In the genomic region with DNA sequence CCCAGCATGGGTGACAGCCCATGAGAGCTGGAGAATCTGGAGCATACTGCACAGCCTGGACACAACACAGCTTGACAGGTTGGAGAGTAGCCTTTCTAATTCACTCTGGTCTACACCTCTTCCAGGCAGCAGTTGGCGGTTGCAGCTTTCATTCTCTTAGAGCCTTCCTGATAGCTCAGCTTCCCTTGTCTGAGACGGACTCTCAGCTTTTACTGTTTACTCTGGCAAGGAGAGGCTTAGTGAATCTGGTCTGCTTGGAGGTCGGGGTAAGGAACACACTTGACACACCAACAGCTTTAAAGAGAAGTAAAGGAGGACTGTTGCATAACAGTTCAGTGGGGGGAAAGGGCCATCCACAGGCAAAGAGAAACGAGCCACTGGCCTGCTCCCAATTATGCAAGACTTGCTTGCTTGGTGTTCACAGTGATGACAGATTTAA, we compare ENCODE assay signal across 9 mouse cellular contexts. TPM values are rescaled to one million over a fixed set of nuclear protein-coding genes. Genes with fewer than 3 reads are reported as not detected.
DNase-seq lines count a peak whose midpoint lies in the region; ATAC-seq lines count a peak whose summit lies in the region.
"Had no signal": no experiment of that assay in that cellular context is flagged by ENCODE, and none has a peak within 500 bp of the region (broad histone marks: within the 10 kb centered on the region; RNA-seq: fewer than 3 reads in every experiment).

No protein-coding gene starts in this region.

- peaks cover 8% of the 10 kb centered on the region for H3K4me1 ChIP-seq in neural tube, embryonic 11.5 days (ENCODE audit: control insufficient read depth, insufficient read depth, low read length)
- peaks cover 6% of the 10 kb centered on the region for H3K4me1 ChIP-seq in heart, embryonic 16.5 days (ENCODE audit: control insufficient read depth, insufficient read depth, low read length)
- 0 out of 2 replicates have a peak, but pooled peaks cover 6% of the 10 kb centered on the region for H3K4me1 ChIP-seq in midbrain, embryonic 14.5 days (ENCODE audit: control insufficient read depth, insufficient read depth, low read length)

- no peaks in the 10 kb centered on the region for H3K9me3 ChIP-seq in neural tube, embryonic 11.5 days (ENCODE audit: control insufficient read depth, low read length)
- no peaks in the 10 kb centered on the region for H3K9me3 ChIP-seq in heart, embryonic 16.5 days (replicated peaks; ENCODE audit: control insufficient read depth, low read length)
- no peaks in the 10 kb centered on the region for H3K9me3 ChIP-seq in midbrain, embryonic 14.5 days (ENCODE audit: control insufficient read depth, low read length)

- WGBS in neural tube, embryonic 11.5 days: 69% methylated on average over 4 of the region's 4 CpGs
- WGBS in heart, embryonic 16.5 days: 38% methylated on average over 4 of the region's 4 CpGs
- 59% methylated on average over 4 of the region's 4 CpGs for WGBS in midbrain, embryonic 14.5 days

- H3K27me3 ChIP-seq in neural tube, embryonic 11.5 days (ENCODE audit: control insufficient read depth, insufficient read depth, low read length): no peaks in the 10 kb centered on the region
- no peaks in the 10 kb centered on the region for H3K27me3 ChIP-seq in heart, embryonic 16.5 days (ENCODE audit: control insufficient read depth, insufficient read depth, low read length)
- no peaks in the 10 kb centered on the region for H3K27me3 ChIP-seq in midbrain, embryonic 14.5 days (ENCODE audit: control insufficient read depth, insufficient read depth, low read length)

- H3K27ac ChIP-seq in neural tube, embryonic 11.5 days (ENCODE audit: low read depth, low read length): 0 out of 2 replicates have a peak overlapping the region, but pooled peaks have one; percentile 15
- peak overlapping the region; percentile 50 for H3K27ac ChIP-seq in heart, embryonic 16.5 days (ENCODE audit: low read length)
- H3K27ac ChIP-seq in midbrain, embryonic 14.5 days (replicated peaks; ENCODE audit: low read depth, low read length): peak overlapping the region; percentile 55; the same call in 1 of the 2 replicates

- H3K4me2 ChIP-seq in neural tube, embryonic 11.5 days (ENCODE audit: low read depth): no peak overlapping the region
- H3K4me2 ChIP-seq in heart, embryonic 16.5 days (ENCODE audit: low read depth, low read length): no peak overlapping the region
- H3K4me2 ChIP-seq in midbrain, embryonic 14.5 days (ENCODE audit: low read length): no peak overlapping the region

- H3K9ac ChIP-seq in neural tube, embryonic 11.5 days (ENCODE audit: low read length): no peak overlapping the region
- H3K9ac ChIP-seq in heart, embryonic 16.5 days (ENCODE audit: low read length): no peak overlapping the region
- H3K9ac ChIP-seq in midbrain, embryonic 14.5 days (replicated peaks; ENCODE audit: low read length): no peak overlapping the region

- H3K4me3 ChIP-seq in neural tube, embryonic 11.5 days (ENCODE audit: low read depth, low read length): no peak overlapping the region
- H3K4me3 ChIP-seq in heart, embryonic 16.5 days (ENCODE audit: low read length): no peak overlapping the region
- H3K4me3 ChIP-seq in midbrain, embryonic 14.5 days (replicated peaks; ENCODE audit: low read depth, low read length): no peak overlapping the region

- no peak for ATAC-seq in neural tube, embryonic 11.5 days (ENCODE audit: insufficient read depth, low FRiP score, low TSS enrichment)
- peak; percentile 89 for ATAC-seq in common myeloid progenitor, adult 5-6 weeks (replicated peaks; ENCODE audit: low read depth, poor library complexity, severe bottlenecking)
- ATAC-seq in heart, embryonic 16.5 days (replicated peaks; ENCODE audit: extremely low read depth, insufficient read depth, low FRiP score): peak; percentile 72; the same call in 1 of the 2 replicates
- no peak for ATAC-seq in midbrain, embryonic 14.5 days (ENCODE audit: low FRiP score, low TSS enrichment)
- no peak for ATAC-seq in erythroid progenitor cell, adult 5-6 weeks (replicated peaks; ENCODE audit: low FRiP score, poor library complexity, severe bottlenecking)

- H3K36me3 ChIP-seq in neural tube, embryonic 11.5 days (ENCODE audit: control insufficient read depth, insufficient read depth, low read length): no peaks in the 10 kb centered on the region
- H3K36me3 ChIP-seq in heart, embryonic 16.5 days (ENCODE audit: control insufficient read depth, insufficient read depth): no peaks in the 10 kb centered on the region
- no peaks in the 10 kb centered on the region for H3K36me3 ChIP-seq in midbrain, embryonic 14.5 days (ENCODE audit: control insufficient read depth, insufficient read depth, low read length)

- DNase-seq in neural tube, embryonic 11.5 days (ENCODE audit: low spot score): no peak
- DNase-seq in neural tube, embryonic 10.5 days (ENCODE audit: extremely low spot score, low spot score): no peak
- peak; percentile 8 to 27 for DNase-seq in layer of hippocampus, postnatal 10 days (ENCODE audit: low spot score in 2 of 2)
- DNase-seq in midbrain, embryonic 14.5 days: no peak
- no peak for DNase-seq in right cerebral cortex, postnatal 14 days

RNA-seq across cellular contexts. Expression of gene Eif2b3, which starts 22.1 kb away (rescaled TPM):
- polyA plus RNA-seq in neural tube, embryonic 11.5 days (2014; fragmentation: Nextera tagmentation; extraction: Ambion mirVana): 48.1 and 52.5 TPM in 2 replicates
- total RNA-seq in common myeloid progenitor, adult 5-6 weeks (2017): 41.6 and 48.6 TPM in 2 replicates
- polyA plus RNA-seq in heart, embryonic 16.5 days (2015; fragmentation: Nextera tagmentation; extraction: Ambion mirVana): 23.6 and 23.8 TPM in 2 replicates
- total RNA-seq in layer of hippocampus, postnatal 10 days (2021): 10 to 100 TPM; 26.1 to 27.0 TPM
- polyA plus RNA-seq in midbrain, embryonic 14.5 days (2014; fragmentation: Nextera tagmentation; extraction: Ambion mirVana): 49.7 and 52.0 TPM in 2 replicates
- total RNA-seq in erythroid progenitor cell, adult 5-6 weeks (2015; ENCODE audit: low replicate concordance): 5.0 and 7.9 TPM in 2 replicates
- total RNA-seq in erythroid progenitor cell, adult 5-6 weeks (2017; ENCODE audit: low replicate concordance): 7.8 and 9.6 TPM in 2 replicates

RNA-seq across cellular contexts. Expression of gene Hectd3, which starts 46.2 kb away (rescaled TPM):
- polyA plus RNA-seq in neural tube, embryonic 11.5 days (2014; fragmentation: Nextera tagmentation; extraction: Ambion mirVana): 12.9 and 14.7 TPM in 2 replicates
- 11.0 and 13.2 TPM in 2 replicates for total RNA-seq in common myeloid progenitor, adult 5-6 weeks (2017)
- 6.6 and 7.0 TPM in 2 replicates for polyA plus RNA-seq in heart, embryonic 16.5 days (2015; fragmentation: Nextera tagmentation; extraction: Ambion mirVana)
- 10 to 100 TPM; 44.3 to 52.2 TPM for total RNA-seq in layer of hippocampus, postnatal 10 days (2021)
- 17.2 and 18.6 TPM in 2 replicates for polyA plus RNA-seq in midbrain, embryonic 14.5 days (2014; fragmentation: Nextera tagmentation; extraction: Ambion mirVana)
- 9.0 and 9.2 TPM in 2 replicates for total RNA-seq in erythroid progenitor cell, adult 5-6 weeks (2015; ENCODE audit: low replicate concordance)
- total RNA-seq in erythroid progenitor cell, adult 5-6 weeks (2017; ENCODE audit: low replicate concordance): 20.5 and 23.7 TPM in 2 replicates

RNA-seq across cellular contexts. Expression of gene Urod, which starts 47.1 kb away (rescaled TPM):
- 89.8 and 99.2 TPM in 2 replicates for polyA plus RNA-seq in neural tube, embryonic 11.5 days (2014; fragmentation: Nextera tagmentation; extraction: Ambion mirVana)
- 69.2 and 87.5 TPM in 2 replicates for total RNA-seq in common myeloid progenitor, adult 5-6 weeks (2017)
- 97.1 and 101 TPM in 2 replicates for polyA plus RNA-seq in heart, embryonic 16.5 days (2015; fragmentation: Nextera tagmentation; extraction: Ambion mirVana)
- 10 to 100 TPM; 42.4 to 45.4 TPM for total RNA-seq in layer of hippocampus, postnatal 10 days (2021)
- polyA plus RNA-seq in midbrain, embryonic 14.5 days (2014; fragmentation: Nextera tagmentation; extraction: Ambion mirVana): 48.6 and 54.8 TPM in 2 replicates
- total RNA-seq in erythroid progenitor cell, adult 5-6 weeks (2015; ENCODE audit: low replicate concordance): 568 and 832 TPM in 2 replicates
- total RNA-seq in erythroid progenitor cell, adult 5-6 weeks (2017; ENCODE audit: low replicate concordance): 532 and 823 TPM in 2 replicates

RNA-seq across cellular contexts. Expression of gene Ptch2, which starts 54.6 kb away (rescaled TPM):
- 3.4 and 3.9 TPM in 2 replicates for polyA plus RNA-seq in neural tube, embryonic 11.5 days (2014; fragmentation: Nextera tagmentation; extraction: Ambion mirVana)
- not detected in 2 replicates for total RNA-seq in common myeloid progenitor, adult 5-6 weeks (2017)
- polyA plus RNA-seq in heart, embryonic 16.5 days (2015; fragmentation: Nextera tagmentation; extraction: Ambion mirVana): 2.0 and 2.1 TPM in 2 replicates
- 1 to 10 TPM; 2.5 to 3.2 TPM for total RNA-seq in layer of hippocampus, postnatal 10 days (2021)
- polyA plus RNA-seq in midbrain, embryonic 14.5 days (2014; fragmentation: Nextera tagmentation; extraction: Ambion mirVana): 4.0 and 4.5 TPM in 2 replicates
- total RNA-seq in erythroid progenitor cell, adult 5-6 weeks (2015; ENCODE audit: low replicate concordance): not detected in 2 replicates
- total RNA-seq in erythroid progenitor cell, adult 5-6 weeks (2017; ENCODE audit: low replicate concordance): 0.30 TPM in 1 of 2 replicates, not detected in the other
- total RNA-seq: MEL had no signal

Comparison
In these comparisons a context has a peak if more than half of its experiments do, and no peak if none do; other contexts are left out.
1. ATAC-seq: peak in common myeloid progenitor, adult 5-6 weeks (single experiment) and heart, embryonic 16.5 days (single experiment); none in neural tube, embryonic 11.5 days (single experiment), midbrain, embryonic 14.5 days (single experiment) and erythroid progenitor cell, adult 5-6 weeks (single experiment).
2. DNase-seq: peak in layer of hippocampus, postnatal 10 days (2 of 2); none in neural tube, embryonic 11.5 days (single experiment), neural tube, embryonic 10.5 days (single experiment), midbrain, embryonic 14.5 days (single experiment) and right cerebral cortex, postnatal 14 days (single experiment).
3. Peak in every context shown above with its lines, with median percentiles within 50 percentile points of each other: H3K27ac ChIP-seq.